Mouse (Mus musculus): ENCODE measurements at regions not wholly inside any gene's neighbourhood (a gene's known extent, or its start where the extent isn't known, plus 50 kb on each side); places are given as distances from the start of the nearest gene placed in this dataset.

- peak in 1 of 2 experiments; percentile 77 for DNase-seq (ENCODE audit: extremely low spot score in 1 of 2, low spot score in 1 of 2)
These were observed 352.9 kb downstream of the Phf14 start for GRCm38 (mm10) chr6:12260325-12261076.

Data from frontal cortex, adult 2 months (tissue).